Mouse (Mus musculus): ENCODE data around the gene Sergef. TPM values are rescaled to one million over a fixed set of nuclear protein-coding genes. Genes with fewer than 3 reads are reported as not detected.
"Not testable (repeated sequence)": the region's sequence is repeated elsewhere in the genome, so short reads cannot be mapped to it uniquely, and the experiment has no call there.

Gene Sergef
- polyA plus RNA-seq (2016; fragmentation: Nextera tagmentation; extraction: Ambion mirVana), result 12.7 and 13.4 TPM in 2 replicates

DNA sequence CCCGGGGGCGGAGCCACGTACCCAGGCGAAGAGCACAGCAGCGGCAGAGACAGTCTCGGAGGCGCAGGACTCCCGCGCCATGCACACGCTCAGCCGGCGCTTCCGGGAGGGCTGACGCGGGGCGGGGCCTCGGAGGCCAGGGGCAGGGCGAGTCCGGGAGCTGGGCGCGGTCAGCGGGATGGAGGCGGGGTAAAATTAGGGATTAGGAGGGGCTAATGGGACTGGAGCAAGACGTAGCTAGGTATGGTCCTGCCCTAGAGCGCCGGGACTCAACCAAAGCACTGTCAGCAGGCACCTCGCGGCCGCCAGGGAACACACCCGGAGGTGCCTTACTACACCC, at the start of gene Sergef:
Gene Sergef (minus strand): TSS at position 116 of the 340 bp plus-strand sequence.
- Histone ChIP-seq H3K4me3 (peak within 1 kb of the TSS; percentile 80), H3K36me3 (replicated peaks) (no peaks in the 10 kb centered on the region; the same call in 1 of the 2 replicates), H3K27ac (replicated peaks) (peak within 1 kb of the TSS; percentile 90), H3K4me1 (peaks cover 19% of the 10 kb centered on the region), H3K9me3 (no peaks in the 10 kb centered on the region), H3K27me3 (replicated peaks; ENCODE audit: low read depth, poor library complexity, severe bottlenecking) (peaks cover 18% of the 10 kb centered on the region)
- DNase-seq (ENCODE audit: low spot score), result peak; percentile 94
- under 1% methylated on average over 30 of the region's 30 CpGs for WGBS

DNA sequence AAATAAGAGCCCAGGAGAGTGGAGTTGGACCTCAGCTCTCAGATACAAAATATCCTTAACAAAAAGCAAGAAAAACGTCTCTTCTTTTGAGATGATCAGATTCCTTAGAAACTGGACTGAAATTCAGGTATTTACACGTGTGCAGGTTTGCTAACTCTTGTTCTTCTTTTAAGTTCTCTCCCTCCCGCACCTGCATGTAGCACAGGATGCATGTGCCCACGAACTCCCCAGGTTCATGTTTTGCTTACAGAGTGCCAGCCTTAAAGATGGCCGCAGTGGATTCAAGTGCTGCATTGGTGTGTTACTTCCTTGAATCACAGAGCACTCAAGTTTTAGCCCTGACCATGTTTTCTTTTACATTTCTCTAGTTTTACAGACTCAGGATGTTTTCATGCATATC, 47.2 kb upstream of the Sergef start:
- no peaks in the 10 kb centered on the region for H3K9me3 ChIP-seq
- DNase-seq (ENCODE audit: low spot score), result no peak
- H3K27ac ChIP-seq (replicated peaks), result no peak overlapping the region
- H3K4me1 ChIP-seq, result no peaks in the 10 kb centered on the region
- peaks cover 46% of the 10 kb centered on the region for H3K36me3 ChIP-seq (replicated peaks)
- H3K27me3 ChIP-seq (replicated peaks; ENCODE audit: low read depth, poor library complexity, severe bottlenecking), result no peaks in the 10 kb centered on the region
- WGBS, result 91% methylated on average over 5 of the region's 5 CpGs
- no peak overlapping the region for H3K4me3 ChIP-seq

- no peak overlapping the region for H3K4me3 ChIP-seq
- H3K27ac ChIP-seq (replicated peaks), result no peak overlapping the region
- H3K4me1 ChIP-seq, result no peaks in the 10 kb centered on the region
- no peaks in the 10 kb centered on the region for H3K27me3 ChIP-seq (replicated peaks; ENCODE audit: low read depth, poor library complexity, severe bottlenecking)
- H3K9me3 ChIP-seq, result no peaks in the 10 kb centered on the region
- H3K36me3 ChIP-seq (replicated peaks), result no peaks in the 10 kb centered on the region
- DNase-seq (ENCODE audit: low spot score), result no peak
Observed at GRCm38 (mm10) chr7:46680732-46681131, 41.1 kb upstream of the Sergef start.

DNA sequence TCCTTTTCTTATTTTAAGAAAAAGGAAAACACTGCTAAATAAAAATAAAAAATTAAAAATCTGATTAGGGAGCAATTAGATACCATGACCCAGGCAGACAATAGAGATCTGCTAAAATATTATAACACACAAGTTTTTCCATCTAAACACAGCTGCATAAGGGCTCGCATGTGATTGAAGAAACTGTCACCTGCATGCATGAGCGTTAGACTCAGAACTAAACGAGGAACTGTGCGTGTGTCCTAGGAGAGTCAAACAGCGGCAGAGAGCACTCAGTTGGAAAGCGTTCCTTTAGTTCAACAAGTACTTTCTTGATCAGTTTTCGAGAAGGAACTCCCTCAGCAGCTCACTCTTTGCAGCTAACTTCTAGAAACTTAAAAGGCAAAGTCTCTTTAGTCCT, 39.4 kb upstream of the Sergef start:
- DNase-seq (ENCODE audit: low spot score); H3K36me3 ChIP-seq (replicated peaks); H3K9me3 ChIP-seq; H3K4me3 ChIP-seq; H3K27me3 ChIP-seq (replicated peaks; ENCODE audit: low read depth, poor library complexity, severe bottlenecking); H3K27ac ChIP-seq (replicated peaks); H3K4me1 ChIP-seq: not testable (repeated sequence)
- 89% methylated on average over 7 of the region's 7 CpGs for WGBS

DNA sequence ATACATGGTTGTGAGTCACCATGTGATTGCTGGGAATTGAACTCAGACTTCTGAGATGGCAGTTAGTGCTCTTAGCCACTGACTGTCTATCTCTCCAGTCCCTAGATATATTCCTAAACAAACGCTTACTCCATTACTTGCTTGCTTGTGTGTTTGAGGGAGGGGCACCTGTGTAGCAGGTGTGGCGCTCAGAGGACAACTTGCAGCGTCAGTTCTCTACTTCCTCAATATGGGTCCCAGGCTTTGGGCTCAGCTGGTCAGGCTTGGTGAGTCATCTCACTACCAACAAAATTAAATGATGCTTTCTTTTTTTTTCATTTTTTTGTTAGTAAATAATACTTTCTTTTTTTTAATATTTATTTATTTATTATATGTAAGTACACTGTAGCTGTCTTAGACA, 38.8 kb upstream of the Sergef start:
- H3K36me3 ChIP-seq (replicated peaks), result no peaks in the 10 kb centered on the region
- no peak overlapping the region for H3K4me3 ChIP-seq
- WGBS, result 89% methylated on average over 3 of the region's 3 CpGs
- H3K9me3 ChIP-seq, result no peaks in the 10 kb centered on the region
- no peaks in the 10 kb centered on the region for H3K27me3 ChIP-seq (replicated peaks; ENCODE audit: low read depth, poor library complexity, severe bottlenecking)
- no peak for DNase-seq (ENCODE audit: low spot score)
- H3K27ac ChIP-seq (replicated peaks), result no peak overlapping the region
- no peaks in the 10 kb centered on the region for H3K4me1 ChIP-seq

GRCm38 (mm10) chr7:46676808-46677360, 37.3 kb upstream of the Sergef start:
- no peaks in the 10 kb centered on the region for H3K36me3 ChIP-seq (replicated peaks)
- H3K4me3 ChIP-seq, result no peak overlapping the region
- DNase-seq (ENCODE audit: low spot score), result no peak
- no peaks in the 10 kb centered on the region for H3K9me3 ChIP-seq
- peaks cover 5% of the 10 kb centered on the region for H3K4me1 ChIP-seq
- WGBS, result 71% methylated on average over 5 of the region's 5 CpGs
- no peak overlapping the region for H3K27ac ChIP-seq (replicated peaks)
- no peaks in the 10 kb centered on the region for H3K27me3 ChIP-seq (replicated peaks; ENCODE audit: low read depth, poor library complexity, severe bottlenecking)

GRCm38 (mm10) chr7:46675886-46676285, 36.3 kb upstream of the Sergef start:
- Histone ChIP-seq H3K27me3 (replicated peaks; ENCODE audit: low read depth, poor library complexity, severe bottlenecking) (no peaks in the 10 kb centered on the region), H3K4me1 (peaks cover 8% of the 10 kb centered on the region), H3K4me3 (no peak overlapping the region), H3K36me3 (replicated peaks) (no peaks in the 10 kb centered on the region), H3K27ac (replicated peaks) (no peak overlapping the region), H3K9me3 (no peaks in the 10 kb centered on the region)
- WGBS, result 81% methylated on average over 8 of the region's 8 CpGs
- DNase-seq (ENCODE audit: low spot score), result no peak

GRCm38 (mm10) chr7:46675061-46675460, 35.5 kb upstream of the Sergef start:
- no peaks in the 10 kb centered on the region for H3K36me3 ChIP-seq (replicated peaks)
- H3K4me3 ChIP-seq, result no peak overlapping the region
- no peaks in the 10 kb centered on the region for H3K27me3 ChIP-seq (replicated peaks; ENCODE audit: low read depth, poor library complexity, severe bottlenecking)
- WGBS, result 91% methylated on average over 7 of the region's 7 CpGs
- H3K9me3 ChIP-seq, result no peaks in the 10 kb centered on the region
- peaks cover 8% of the 10 kb centered on the region for H3K4me1 ChIP-seq
- no peak overlapping the region for H3K27ac ChIP-seq (replicated peaks)
- DNase-seq (ENCODE audit: low spot score), result no peak

DNA sequence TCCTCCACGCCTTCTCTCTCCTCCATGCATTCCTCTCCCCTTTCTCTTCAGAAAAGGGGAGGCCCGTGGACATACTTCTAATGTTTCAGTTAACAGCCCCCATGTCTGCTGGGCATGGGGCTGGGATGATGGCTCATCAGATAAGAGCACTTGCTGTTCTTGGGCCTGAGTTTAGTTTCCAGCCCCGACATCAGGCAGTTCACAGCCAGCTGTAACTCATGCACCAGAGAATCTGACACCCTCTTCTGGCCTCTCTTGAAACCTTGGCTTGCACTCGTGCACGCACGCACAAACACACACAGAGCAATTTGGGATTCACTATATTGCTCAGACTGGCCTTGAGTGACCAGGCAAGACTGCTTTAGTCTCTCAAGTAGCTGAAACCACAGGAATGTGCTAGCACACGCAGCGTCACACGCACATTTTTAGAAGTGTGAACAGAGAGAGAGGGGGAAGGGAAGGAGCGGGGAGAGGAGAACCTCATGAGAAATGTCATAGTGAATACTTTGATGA, 32.6 kb upstream of the Sergef start, which contains the start of gene Tph1:
Gene Tph1 (minus strand): TSS at position 378 of the 513 bp plus-strand sequence.
- 59% methylated on average over 10 of the region's 10 CpGs for WGBS
- no peak for DNase-seq (ENCODE audit: low spot score)

GRCm38 (mm10) chr7:46667256-46667655, 27.6 kb upstream of the Sergef start:
- Histone ChIP-seq H3K27ac (replicated peaks) (no peak overlapping the region), H3K4me3 (peak overlapping the region; percentile 42), H3K36me3 (replicated peaks) (no peaks in the 10 kb centered on the region), H3K27me3 (replicated peaks; ENCODE audit: low read depth, poor library complexity, severe bottlenecking) (peaks cover 58% of the 10 kb centered on the region), H3K4me1 (peaks cover 15% of the 10 kb centered on the region), H3K9me3 (no peaks in the 10 kb centered on the region)
- under 1% methylated on average over 21 of the region's 21 CpGs for WGBS
- peak; percentile 67 for DNase-seq (ENCODE audit: low spot score)

More for the DNA sequence above, 32.6 kb upstream of the Sergef start, which contains the start of gene Tph1:
- peaks cover 21% of the 10 kb centered on the region for H3K27me3 ChIP-seq (replicated peaks; ENCODE audit: low read depth, poor library complexity, severe bottlenecking)
- H3K9me3 ChIP-seq, result no peaks in the 10 kb centered on the region
- no peaks in the 10 kb centered on the region for H3K36me3 ChIP-seq (replicated peaks)
- H3K27ac ChIP-seq (replicated peaks), result no peak within 1 kb of the TSS
- peaks cover 13% of the 10 kb centered on the region for H3K4me1 ChIP-seq
- H3K4me3 ChIP-seq, result no peak within 1 kb of the TSS

GRCm38 (mm10) chr7:46665236-46665635, 25.6 kb upstream of the Sergef start:
- DNase-seq (ENCODE audit: low spot score), result peak; percentile 65
- Histone ChIP-seq H3K27ac (replicated peaks) (no peak overlapping the region), H3K9me3 (no peaks in the 10 kb centered on the region), H3K27me3 (replicated peaks; ENCODE audit: low read depth, poor library complexity, severe bottlenecking) (peaks cover 63% of the 10 kb centered on the region), H3K36me3 (replicated peaks) (no peaks in the 10 kb centered on the region), H3K4me1 (peaks cover 14% of the 10 kb centered on the region), H3K4me3 (no peak overlapping the region)
- 36% methylated on average over 9 of the region's 9 CpGs for WGBS

DNA sequence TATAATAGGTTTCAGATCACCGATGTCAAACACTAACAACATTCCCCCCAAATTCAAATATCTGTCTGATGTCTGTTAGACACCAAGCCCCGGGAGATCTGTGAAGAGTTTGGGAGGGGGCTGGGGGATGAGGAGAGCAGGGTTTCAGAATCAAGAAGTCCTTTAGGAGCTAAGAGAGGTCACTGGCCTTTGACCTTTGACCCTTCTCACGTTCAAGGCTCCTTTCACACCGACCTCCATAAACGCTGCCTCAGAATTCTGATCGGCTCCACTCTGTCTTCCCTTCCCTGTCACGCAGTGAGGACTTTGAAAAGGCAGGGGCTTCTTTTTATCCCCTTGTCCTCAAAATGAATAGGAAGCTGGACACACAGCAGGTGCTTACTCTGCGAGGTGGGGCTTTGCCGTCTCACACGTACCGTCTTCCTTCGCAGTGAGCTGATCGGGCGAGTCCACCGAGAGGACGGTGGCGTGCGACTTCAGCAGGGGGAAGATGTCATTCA, 22.0 kb upstream of the Sergef start:
- Histone ChIP-seq H3K27me3 (replicated peaks; ENCODE audit: low read depth, poor library complexity, severe bottlenecking) (peaks cover 44% of the 10 kb centered on the region), H3K9me3 (no peaks in the 10 kb centered on the region), H3K36me3 (replicated peaks) (no peaks in the 10 kb centered on the region), H3K4me3 (no peak overlapping the region), H3K27ac (replicated peaks) (no peak overlapping the region), H3K4me1 (peaks cover 6% of the 10 kb centered on the region)
- 42% methylated on average over 18 of the region's 18 CpGs for WGBS
- DNase-seq (ENCODE audit: low spot score), result no peak

- Histone ChIP-seq H3K4me3 (no peak overlapping the region), H3K36me3 (replicated peaks) (no peaks in the 10 kb centered on the region), H3K4me1 (no peaks in the 10 kb centered on the region), H3K27me3 (replicated peaks; ENCODE audit: low read depth, poor library complexity, severe bottlenecking) (no peaks in the 10 kb centered on the region), H3K9me3 (no peaks in the 10 kb centered on the region), H3K27ac (replicated peaks) (no peak overlapping the region)
- DNase-seq (ENCODE audit: low spot score), result no peak
- WGBS, result 67% methylated on average over 2 of the region's 2 CpGs
Observed at GRCm38 (mm10) chr7:46652279-46652678, 12.7 kb upstream of the Sergef start.
